Mouse (Mus musculus) liver, embryonic 14.5 days (tissue): ENCODE measurements around the gene Olfr522. TPM values are rescaled to one million over a fixed set of nuclear protein-coding genes. Genes with fewer than 3 reads are reported as not detected.
A peak's percentile ranks its signal among the peaks of the same experiment; 100 is the strongest.

Experiments
- ATAC-seq: fragments of 200-750 bp; cut with Nextera tagmentation; 2 replicates; pipeline ENCODE4 v1.8.0; 2017; ENCODE audit warnings: moderate number of reproducible peaks, mild to moderate bottlenecking, moderate library complexity; ENCODE audit not compliant: insufficient read depth
- DNase-seq, 3 experiments: peaks; one replicate each; pipeline ENCODE4 v3.0.0-alpha.2; 2012 to 2013; ENCODE audit warnings: low read depth in 3 of 3, low spot score in 3 of 3
- H3K27ac ChIP-seq: fragments of 300-500 bp; sonication (generic); 2 replicates; pipeline ENCODE4 v1.5.1; 2014; ENCODE audit warnings: moderate library complexity, mild to moderate bottlenecking, control low read depth, inconsistent platforms
- H3K27me3 ChIP-seq: fragments of 300-500 bp; sonication (generic); 2 replicates; pipeline ENCODE4 v1.6.1; 2014; ENCODE audit warnings: mild to moderate bottlenecking, low read length, moderate library complexity; ENCODE audit not compliant: control insufficient read depth, insufficient read depth
- H3K36me3 ChIP-seq: fragments of 300-500 bp; sonication (generic); replicated peaks from 2 replicates; pipeline ENCODE4 v1.6.1; 2014; ENCODE audit warnings: low read depth; ENCODE audit not compliant: control insufficient read depth, insufficient read depth
- H3K4me1 ChIP-seq, 2 experiments: fragments of 200-500 bp in 1 of 2; fragments of 300-500 bp in 1 of 2; sonication (generic) in 1 of 2; replicated peaks; 2 replicates each; pipeline ENCODE4 v1.6.1; 2012 to 2014; ENCODE audit warnings: antibody characterized with exemption in 1 of 2, inconsistent platforms in 1 of 2, low read length in 1 of 2; ENCODE audit not compliant: control insufficient read depth in 2 of 2, insufficient read depth in 2 of 2
- H3K4me2 ChIP-seq: fragments of 300-500 bp; sonication (generic); 2 replicates; pipeline ENCODE4 v1.6.1; 2014; ENCODE audit warnings: low read depth, mild to moderate bottlenecking, control low read depth, moderate library complexity
- H3K4me3 ChIP-seq, 2 experiments: fragments of 200-500 bp in 1 of 2; fragments of 300-500 bp in 1 of 2; sonication (generic) in 1 of 2; 2 replicates each; pipeline ENCODE4 v1.5.1; 2012 to 2014; ENCODE audit warnings: low read depth in 2 of 2, low read length in 2 of 2, mild to moderate bottlenecking in 2 of 2, control low read depth in 1 of 2, inconsistent platforms in 1 of 2, moderate library complexity in 1 of 2; ENCODE audit not compliant: insufficient read depth in 1 of 2
- H3K9ac ChIP-seq: fragments of 300-500 bp; sonication (generic); replicated peaks from 2 replicates; pipeline ENCODE4 v1.6.1; 2014; ENCODE audit warnings: mild to moderate bottlenecking, control low read depth, moderate library complexity
- H3K9me3 ChIP-seq: fragments of 300-500 bp; sonication (generic); 2 replicates; pipeline ENCODE4 v1.6.1; 2016; ENCODE audit warnings: low read length, mixed read lengths; ENCODE audit not compliant: control insufficient read depth
- CTCF ChIP-seq: IDR thresholded peaks from 2 replicates; pipeline ENCODE4 v1.5.1; 2016; ENCODE audit warnings: antibody characterized with exemption, low read depth, control low read depth
- EP300 ChIP-seq: IDR thresholded peaks from 2 replicates; pipeline ENCODE4 v1.6.1; 2016; ENCODE audit warnings: antibody characterized with exemption, low read depth
- WGBS: fragments of 180-500 bp; shearing (Covaris S2); extraction: QIAGEN DNeasy Blood & Tissue Kit; methylation state at CpG from one replicate; pipeline ENCODE4 v1.1.7; 2014; ENCODE audit not compliant: insufficient replicate concordance; 5-methylcytosine and 5-hydroxymethylcytosine counted together
- polyA plus RNA-seq, 2 experiments: library from polyadenylated mRNA; depleted of rRNA in 1 of 2; stranded (reverse) in 1 of 2; unstranded in 1 of 2; fragments of >200 nt; fragmentation: Nextera tagmentation in 1 of 2; extraction: Ambion mirVana in 1 of 2; gene quantifications; 2 replicates each; pipeline versions ENCODE4 v1.2.1 to v1.2.3; 2012 to 2014

Gene Olfr522
- polyA plus RNA-seq, 2 experiments: not detected

DNA sequence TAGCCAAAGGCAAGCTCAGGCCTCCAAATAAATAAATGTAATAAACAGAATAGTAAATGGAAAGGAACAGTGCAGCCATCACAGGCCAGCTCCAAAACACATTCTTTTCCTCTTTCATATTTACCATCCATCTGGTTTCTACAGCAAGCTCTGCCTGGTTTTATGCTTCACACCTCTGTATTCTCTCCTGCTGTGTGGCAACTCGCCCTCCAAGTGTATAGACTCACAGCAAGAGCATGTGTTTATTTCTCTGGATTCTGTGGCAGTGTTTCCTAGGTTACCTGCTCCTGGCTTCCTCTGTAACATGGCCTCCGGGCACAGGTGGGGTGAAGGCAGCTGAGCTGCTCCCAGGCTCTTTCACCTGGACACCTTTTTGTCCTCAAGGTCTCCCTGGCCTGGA lies 27.9 kb upstream of the Olfr522 start:
- Histone ChIP-seq H3K9me3 (no peaks in the 10 kb centered on the region), H3K27ac (no peak overlapping the region), H3K4me2 (no peak overlapping the region), H3K4me3 (no peak overlapping the region), H3K27me3 (no peaks in the 10 kb centered on the region), H3K4me1 (peaks cover 0 to 6% of the 10 kb centered on the region in 2 experiments; a peak in 2 of 4 replicates), H3K9ac (no peak overlapping the region), H3K36me3 (no peaks in the 10 kb centered on the region)
- ATAC-seq (no peak), DNase-seq (no peak)
- 33% methylated on average over 2 of the region's 2 CpGs for WGBS
- TF ChIP-seq EP300 (no peak), CTCF (no peak)

DNA sequence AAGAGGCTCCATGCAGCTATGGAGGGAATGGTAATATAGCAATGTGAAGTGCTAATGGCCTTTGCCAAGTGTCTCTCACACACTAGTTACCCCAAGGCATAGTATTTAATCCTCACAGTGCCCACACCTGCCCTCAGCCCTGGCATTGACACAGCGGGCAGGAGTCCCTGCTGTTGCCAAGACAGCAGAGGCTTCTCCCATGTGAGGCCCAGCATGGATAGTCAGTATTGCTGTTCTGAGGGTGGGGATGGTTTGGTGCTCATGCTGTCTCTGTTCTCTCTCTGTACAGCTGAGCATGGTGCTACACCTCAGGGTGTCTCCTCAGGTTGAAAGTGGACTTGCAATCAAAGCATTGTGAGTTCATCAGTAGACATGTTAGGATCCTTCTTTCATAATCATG lies 25.9 kb upstream of the Olfr522 start:
- TF ChIP-seq EP300: no peak
- no peak for TF ChIP-seq CTCF
- Histone ChIP-seq H3K27ac (no peak overlapping the region), H3K4me1 (peaks cover 0 to 6% of the 10 kb centered on the region in 2 experiments; a peak in 2 of 4 replicates), H3K4me2 (no peak overlapping the region), H3K36me3 (no peaks in the 10 kb centered on the region), H3K9me3 (no peaks in the 10 kb centered on the region), H3K4me3 (no peak overlapping the region), H3K9ac (no peak overlapping the region), H3K27me3 (no peaks in the 10 kb centered on the region)
- ATAC-seq: no peak
- WGBS: 59% methylated on average over 1 of the region's 1 CpGs
- no peak for DNase-seq

DNA sequence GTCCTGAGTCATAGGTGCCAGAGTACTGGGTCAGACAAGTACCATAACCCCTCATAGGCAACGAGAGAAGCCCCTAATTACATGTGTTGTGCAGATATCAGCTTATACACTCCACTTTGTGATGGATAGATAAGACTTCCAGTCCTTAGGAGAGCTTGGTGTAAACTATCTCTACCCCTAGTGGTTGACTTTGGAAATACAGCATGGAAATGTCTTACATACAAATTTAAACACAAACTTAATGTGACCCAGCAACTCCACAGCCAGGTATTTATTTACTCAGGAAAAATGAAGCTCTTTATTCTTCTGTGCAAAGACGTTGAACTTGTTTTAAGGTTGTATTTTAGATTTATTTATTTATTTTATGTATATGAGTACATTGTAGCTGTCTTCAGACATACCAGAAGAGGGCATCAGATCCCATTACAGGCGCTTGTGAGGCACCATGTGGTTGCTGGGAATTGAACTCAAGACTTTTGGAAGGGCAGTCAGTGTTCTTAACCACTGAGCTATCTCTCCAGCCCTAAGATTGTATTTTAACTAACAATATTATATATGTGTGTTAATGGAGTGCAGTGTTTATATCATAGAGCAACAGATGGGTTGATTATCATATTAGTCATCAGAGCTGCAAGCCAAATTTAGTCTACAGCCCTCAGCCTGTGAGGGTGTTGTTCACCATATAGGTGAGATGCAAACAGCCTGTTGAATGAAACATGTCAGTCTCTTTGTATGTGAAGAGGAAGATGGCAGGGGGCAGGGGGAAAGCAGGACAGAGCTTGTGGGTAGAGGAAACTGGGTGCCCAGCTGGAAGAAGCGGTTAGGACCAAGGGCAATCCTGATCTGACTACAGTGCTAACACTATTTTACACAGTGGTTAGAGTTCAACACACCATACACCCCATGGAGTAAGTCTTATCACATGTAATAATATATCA lies 24.1 kb upstream of the Olfr522 start:
- peak; percentile 46; the same call in 1 of the 2 replicates for ATAC-seq
- WGBS: 37% methylated on average over 4 of the region's 4 CpGs
- DNase-seq: peak; percentile 34 to 43 (median 36)
- Histone ChIP-seq H3K4me3 (no peak overlapping the region), H3K9ac (no peak overlapping the region), H3K36me3 (no peaks in the 10 kb centered on the region), H3K4me2 (no peak overlapping the region), H3K4me1 (peaks cover 0 to 6% of the 10 kb centered on the region in 2 experiments; a peak in 2 of 4 replicates), H3K9me3 (no peaks in the 10 kb centered on the region), H3K27me3 (no peaks in the 10 kb centered on the region), H3K27ac (no peak overlapping the region)
- TF ChIP-seq EP300 (no peak), CTCF (peak; percentile 51; the same call in 1 of the 2 replicates)

DNA sequence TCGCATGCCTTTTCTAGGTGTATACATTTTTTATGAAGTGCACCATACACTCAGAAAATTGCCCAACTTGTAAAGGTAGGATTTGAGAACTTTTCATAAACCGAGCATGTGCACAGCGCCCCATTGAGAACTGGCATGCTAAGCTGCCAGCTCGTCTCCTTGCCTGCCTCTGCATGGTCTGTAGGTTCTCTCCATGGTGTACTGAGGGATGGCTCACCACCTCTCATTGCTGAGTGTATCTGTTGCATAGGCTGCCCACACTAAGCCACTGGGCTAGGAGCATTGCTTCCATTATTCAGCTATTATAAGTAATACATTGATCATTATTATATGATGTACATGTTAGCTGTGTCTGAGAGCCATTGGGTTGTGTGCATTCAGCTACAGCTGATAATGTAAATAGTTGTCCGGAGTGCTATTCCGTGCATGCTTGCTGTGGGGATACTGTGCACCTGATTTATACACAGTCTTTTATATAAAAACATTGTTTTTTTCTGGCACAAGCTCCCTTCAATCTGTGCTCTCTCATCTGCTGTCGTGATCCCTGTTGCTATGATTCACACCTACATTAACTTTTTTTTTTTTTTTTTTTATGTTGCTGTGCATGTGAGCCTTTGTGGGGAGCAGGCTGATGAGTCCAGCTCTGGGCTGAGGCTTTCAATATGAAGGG lies 23.3 kb upstream of the Olfr522 start:
- Histone ChIP-seq H3K4me1 (peaks cover 0 to 6% of the 10 kb centered on the region in 2 experiments; a peak in 2 of 4 replicates), H3K36me3 (no peaks in the 10 kb centered on the region), H3K27ac (no peak overlapping the region), H3K27me3 (no peaks in the 10 kb centered on the region), H3K9me3 (no peaks in the 10 kb centered on the region), H3K9ac (no peak overlapping the region), H3K4me2 (no peak overlapping the region), H3K4me3 (no peak overlapping the region)
- TF ChIP-seq CTCF (no peak), EP300 (no peak)
- WGBS: 53% methylated on average over 7 of the region's 7 CpGs
- DNase-seq (no peak), ATAC-seq (no peak)
